Mouse (Mus musculus) hindbrain, embryonic 12.5 days (tissue): ENCODE results near the gene Mtss1l. TPM values are rescaled to one million over a fixed set of nuclear protein-coding genes. Genes with fewer than 3 reads are reported as not detected.

Experiments
- ATAC-seq: fragments of 200-750 bp; cut with Nextera tagmentation; 2 replicates; pipeline ENCODE4 v1.8.0; 2017; ENCODE audit warnings: moderate TSS enrichment; ENCODE audit not compliant: low FRiP score
- H3K27ac ChIP-seq: fragments of 300-500 bp; sonication (generic); 2 replicates; pipeline ENCODE4 v1.5.1; 2016; ENCODE audit warnings: mild to moderate bottlenecking
- H3K27me3 ChIP-seq: fragments of 300-500 bp; sonication (generic); 2 replicates; pipeline ENCODE4 v1.6.1; 2016; ENCODE audit warnings: mild to moderate bottlenecking
- H3K36me3 ChIP-seq: fragments of 300-500 bp; sonication (generic); 2 replicates; pipeline ENCODE4 v1.6.1; 2016; ENCODE audit warnings: mild to moderate bottlenecking
- H3K4me1 ChIP-seq: fragments of 300-500 bp; sonication (generic); 2 replicates; pipeline ENCODE4 v1.6.1; 2016
- H3K4me2 ChIP-seq: fragments of 300-500 bp; sonication (generic); replicated peaks from 2 replicates; pipeline ENCODE4 v1.6.1; 2016; ENCODE audit warnings: mild to moderate bottlenecking
- H3K4me3 ChIP-seq: fragments of 300-500 bp; sonication (generic); 2 replicates; pipeline ENCODE4 v1.5.1; 2016; ENCODE audit warnings: mild to moderate bottlenecking
- H3K9ac ChIP-seq: fragments of 300-500 bp; sonication (generic); 2 replicates; pipeline ENCODE4 v1.6.1; 2016; ENCODE audit warnings: mild to moderate bottlenecking, moderate library complexity
- H3K9me3 ChIP-seq: fragments of 300-500 bp; sonication (generic); replicated peaks from 2 replicates; pipeline ENCODE4 v1.6.1; 2016; ENCODE audit warnings: mild to moderate bottlenecking
- WGBS: fragments of 180-500 bp; shearing (Covaris S2); methylation state at CpG from one replicate; pipeline ENCODE4 v1.1.7; 2016; 5-methylcytosine and 5-hydroxymethylcytosine counted together
- polyA plus RNA-seq: library from polyadenylated mRNA; unstranded; fragments of >200 nt; fragmentation: Nextera tagmentation; extraction: Ambion mirVana; gene quantifications from 2 replicates; pipeline ENCODE4 v1.2.1, GENCODE M21; 2016

The Mtss1l gene
- polyA plus RNA-seq, 1 experiment from 2014 or later: 23.3 TPM

DNA sequence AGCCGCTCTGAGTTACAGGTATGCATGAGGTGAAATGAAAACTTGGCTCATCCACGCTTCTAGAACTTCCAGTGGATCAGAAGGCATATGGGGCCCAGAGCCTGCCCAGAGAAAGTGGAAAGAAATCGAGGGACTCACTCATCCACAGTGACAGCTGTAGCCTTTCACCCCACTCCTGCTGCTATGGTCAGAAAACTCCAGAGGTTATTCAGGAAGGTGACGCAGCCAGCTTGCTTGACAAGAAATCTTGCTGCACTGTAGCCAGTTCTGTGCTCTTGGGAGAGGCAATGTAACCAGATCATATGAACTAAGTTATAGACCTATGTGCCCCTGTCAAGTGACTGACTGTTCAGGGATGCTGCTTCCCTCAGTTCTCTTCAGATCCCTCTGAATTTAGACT, 25.2 kb upstream of the Mtss1l start:
- H3K9me3 ChIP-seq: no peaks in the 10 kb centered on the region
- no peak overlapping the region for H3K27ac ChIP-seq
- WGBS: 91% methylated on average over 4 of the region's 4 CpGs
- no peaks in the 10 kb centered on the region for H3K27me3 ChIP-seq
- no peak overlapping the region for H3K4me2 ChIP-seq
- ATAC-seq: no peak
- no peak overlapping the region for H3K4me3 ChIP-seq
- H3K9ac ChIP-seq: no peak overlapping the region
- H3K36me3 ChIP-seq: no peaks in the 10 kb centered on the region; the same call in 1 of the 2 replicates
- H3K4me1 ChIP-seq: peaks cover 13% of the 10 kb centered on the region; the same call in 1 of the 2 replicates

DNA sequence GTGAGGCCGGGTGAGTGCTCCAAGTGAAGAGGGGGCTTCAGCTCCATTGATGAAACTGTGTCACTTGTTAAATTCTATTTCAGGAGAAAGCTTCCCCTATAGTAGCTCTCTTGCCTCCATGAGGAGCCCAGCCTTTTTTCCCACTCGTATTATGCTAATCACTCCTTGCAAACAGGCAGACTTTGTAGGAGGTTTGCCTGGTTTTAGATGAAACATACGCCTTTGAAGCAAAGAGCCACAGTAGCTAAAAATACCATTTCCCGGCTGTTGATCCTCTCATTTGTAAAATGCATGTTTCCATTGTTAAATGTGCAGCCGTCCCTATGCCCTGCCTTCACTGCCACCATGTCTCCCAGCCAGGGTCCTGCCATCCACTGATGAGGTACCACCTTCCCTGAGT, 23.7 kb upstream of the Mtss1l start:
- Histone ChIP-seq H3K4me2 (no peak overlapping the region), H3K9ac (no peak overlapping the region), H3K9me3 (no peaks in the 10 kb centered on the region), H3K4me3 (no peak overlapping the region), H3K27ac (no peak overlapping the region), H3K36me3 (peaks cover 7% of the 10 kb centered on the region; the same call in 1 of the 2 replicates), H3K4me1 (peaks cover 22% of the 10 kb centered on the region), H3K27me3 (no peaks in the 10 kb centered on the region)
- 87% methylated on average over 5 of the region's 5 CpGs for WGBS
- ATAC-seq: no peak

- no peaks in the 10 kb centered on the region for H3K9me3 ChIP-seq
- ATAC-seq: no peak
- H3K4me1 ChIP-seq: peaks cover 27% of the 10 kb centered on the region
- 90% methylated on average over 1 of the region's 1 CpGs for WGBS
- no peak overlapping the region for H3K4me3 ChIP-seq
- peaks cover 7% of the 10 kb centered on the region; the same call in 1 of the 2 replicates for H3K36me3 ChIP-seq
- no peak overlapping the region for H3K9ac ChIP-seq
- H3K27me3 ChIP-seq: no peaks in the 10 kb centered on the region
- no peak overlapping the region for H3K4me2 ChIP-seq
- no peak overlapping the region for H3K27ac ChIP-seq
Observed at GRCm38 (mm10) chr8:110698098-110698497, 23.2 kb upstream of the Mtss1l start.

- Histone ChIP-seq H3K27ac (no peak overlapping the region), H3K27me3 (no peaks in the 10 kb centered on the region), H3K9me3 (no peaks in the 10 kb centered on the region), H3K9ac (no peak overlapping the region), H3K4me3 (no peak overlapping the region), H3K4me1 (peaks cover 37% of the 10 kb centered on the region), H3K36me3 (peaks cover 7% of the 10 kb centered on the region; the same call in 1 of the 2 replicates), H3K4me2 (no peak overlapping the region)
- 90% methylated on average over 7 of the region's 7 CpGs for WGBS
- ATAC-seq: no peak
Observed at GRCm38 (mm10) chr8:110699501-110699900, 21.8 kb upstream of the Mtss1l start.

- 95% methylated on average over 2 of the region's 2 CpGs for WGBS
- Histone ChIP-seq H3K9ac (no peak overlapping the region), H3K9me3 (no peaks in the 10 kb centered on the region), H3K4me2 (no peak overlapping the region), H3K27me3 (no peaks in the 10 kb centered on the region), H3K4me1 (peaks cover 33% of the 10 kb centered on the region), H3K36me3 (peaks cover 7% of the 10 kb centered on the region; the same call in 1 of the 2 replicates), H3K4me3 (no peak overlapping the region), H3K27ac (no peak overlapping the region)
- ATAC-seq: no peak
Observed at GRCm38 (mm10) chr8:110700561-110700960, 20.7 kb upstream of the Mtss1l start.

GRCm38 (mm10) chr8:110702636-110703459, 18.4 kb upstream of the Mtss1l start:
- Histone ChIP-seq H3K4me3 (no peak overlapping the region), H3K4me2 (no peak overlapping the region), H3K4me1 (peaks cover 30% of the 10 kb centered on the region), H3K9me3 (no peaks in the 10 kb centered on the region), H3K36me3 (peaks cover 7% of the 10 kb centered on the region; the same call in 1 of the 2 replicates), H3K9ac (no peak overlapping the region), H3K27me3 (no peaks in the 10 kb centered on the region), H3K27ac (peak overlapping the region; percentile 52; the same call in 1 of the 2 replicates)
- no peak for ATAC-seq
- WGBS: 40% methylated on average over 9 of the region's 9 CpGs

- H3K4me1 ChIP-seq: peaks cover 30% of the 10 kb centered on the region
- ATAC-seq: no peak
- H3K4me2 ChIP-seq: no peak overlapping the region
- no peak overlapping the region for H3K4me3 ChIP-seq
- H3K9ac ChIP-seq: no peak overlapping the region
- H3K27me3 ChIP-seq: no peaks in the 10 kb centered on the region
- WGBS: 71% methylated on average over 9 of the region's 9 CpGs
- H3K9me3 ChIP-seq: no peaks in the 10 kb centered on the region
- peaks cover 7% of the 10 kb centered on the region; the same call in 1 of the 2 replicates for H3K36me3 ChIP-seq
- H3K27ac ChIP-seq: peak overlapping the region; percentile 52; the same call in 1 of the 2 replicates
Observed at GRCm38 (mm10) chr8:110703460-110704061, 17.7 kb upstream of the Mtss1l start.

GRCm38 (mm10) chr8:110704103-110704502, 17.2 kb upstream of the Mtss1l start:
- H3K27me3 ChIP-seq: no peaks in the 10 kb centered on the region
- 0 out of 2 replicates have a peak overlapping the region, but pooled peaks have one; percentile 6 for H3K9ac ChIP-seq
- H3K4me1 ChIP-seq: peaks cover 35% of the 10 kb centered on the region
- peaks cover 7% of the 10 kb centered on the region; the same call in 1 of the 2 replicates for H3K36me3 ChIP-seq
- 76% methylated on average over 3 of the region's 3 CpGs for WGBS
- ATAC-seq: no peak
- H3K27ac ChIP-seq: no peak overlapping the region
- no peak overlapping the region for H3K4me2 ChIP-seq
- H3K4me3 ChIP-seq: no peak overlapping the region
- no peaks in the 10 kb centered on the region for H3K9me3 ChIP-seq

DNA sequence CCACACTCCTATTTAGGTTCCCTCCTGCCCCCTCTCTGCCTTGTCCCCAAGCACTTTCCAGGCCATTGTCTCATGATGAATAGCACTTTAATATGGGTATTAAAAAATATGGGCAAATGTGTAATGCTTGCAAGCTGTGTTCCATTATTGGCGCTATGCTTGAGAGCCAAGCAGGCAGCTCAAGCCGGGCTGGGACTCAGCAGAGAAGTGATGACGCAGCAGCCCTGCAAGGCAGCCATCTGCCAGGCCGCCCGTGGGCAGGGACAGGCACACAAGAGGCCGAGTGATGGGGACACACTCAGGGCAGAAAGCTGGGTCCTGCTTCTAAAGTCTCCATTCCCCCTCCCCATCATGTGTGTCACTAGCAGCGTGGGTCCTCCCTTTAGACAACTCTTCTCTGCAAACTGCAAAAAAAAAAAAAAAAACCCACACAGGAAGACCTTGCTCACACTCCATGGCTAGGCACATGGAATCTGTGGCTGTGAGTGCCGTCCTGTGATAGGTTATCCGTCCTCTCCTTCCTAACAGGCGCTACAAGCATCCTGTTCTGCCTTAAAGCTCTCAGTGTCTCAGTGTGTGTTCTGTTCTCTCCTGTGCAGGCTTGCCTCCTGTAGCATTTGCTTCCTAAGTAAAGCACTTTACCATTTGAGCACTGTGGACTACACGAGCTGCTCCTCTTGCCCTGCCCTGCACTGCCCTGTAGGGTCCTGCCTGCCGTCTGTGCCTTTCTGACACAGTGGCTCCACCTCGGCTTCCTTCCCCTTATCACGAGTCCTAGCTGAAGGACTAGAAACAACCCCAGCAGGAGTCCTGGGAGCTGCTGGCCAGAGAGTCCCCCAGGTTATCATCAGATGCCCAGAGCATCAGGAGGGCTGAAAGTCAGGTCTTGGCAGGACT, 15.6 kb upstream of the Mtss1l start:
- ATAC-seq: no peak
- Histone ChIP-seq H3K4me1 (peaks cover 40% of the 10 kb centered on the region), H3K9ac (no peak overlapping the region), H3K27ac (peak overlapping the region; percentile 46), H3K4me3 (no peak overlapping the region), H3K27me3 (no peaks in the 10 kb centered on the region), H3K4me2 (no peak overlapping the region), H3K36me3 (peaks cover 12% of the 10 kb centered on the region), H3K9me3 (no peaks in the 10 kb centered on the region)
- WGBS: 67% methylated on average over 14 of the region's 14 CpGs

DNA sequence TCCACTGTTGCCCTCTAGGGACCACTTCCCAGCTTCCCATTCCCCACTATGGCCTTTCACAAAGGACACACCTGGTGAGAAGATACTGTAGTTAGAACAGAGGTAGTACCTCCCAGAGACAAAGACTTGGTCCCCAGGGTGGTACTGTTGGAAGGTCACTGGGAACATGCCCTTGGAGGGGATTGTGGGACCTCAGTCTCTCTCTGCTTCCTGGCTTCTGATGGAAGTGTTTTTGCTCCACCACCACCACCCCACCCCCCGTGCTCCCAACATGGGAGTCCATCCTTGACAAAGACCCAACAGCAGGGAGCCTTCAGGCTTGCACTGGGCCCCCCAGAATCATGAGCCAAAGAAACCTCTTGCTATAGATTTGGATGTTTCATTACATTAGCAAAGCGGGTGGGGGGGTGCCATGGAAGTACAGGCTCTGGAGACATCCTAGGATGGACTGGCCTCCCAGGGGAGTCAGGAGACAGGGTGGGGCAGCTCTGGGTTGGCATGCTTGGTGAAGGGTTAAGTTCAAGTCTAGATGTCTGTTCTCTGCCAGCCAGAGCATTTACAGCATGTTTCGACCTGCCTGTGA, 14.9 kb upstream of the Mtss1l start:
- peaks cover 47% of the 10 kb centered on the region for H3K4me1 ChIP-seq
- no peak overlapping the region for H3K4me3 ChIP-seq
- no peaks in the 10 kb centered on the region for H3K27me3 ChIP-seq
- no peaks in the 10 kb centered on the region for H3K9me3 ChIP-seq
- WGBS: 88% methylated on average over 3 of the region's 3 CpGs
- no peak overlapping the region for H3K4me2 ChIP-seq
- no peak overlapping the region for H3K27ac ChIP-seq
- no peak for ATAC-seq
- H3K9ac ChIP-seq: no peak overlapping the region
- H3K36me3 ChIP-seq: peaks cover 19% of the 10 kb centered on the region

GRCm38 (mm10) chr8:110708429-110708828, 12.8 kb upstream of the Mtss1l start:
- no peak overlapping the region for H3K4me2 ChIP-seq
- WGBS: 79% methylated on average over 11 of the region's 11 CpGs
- no peaks in the 10 kb centered on the region for H3K27me3 ChIP-seq
- peak overlapping the region; percentile 4; the same call in 1 of the 2 replicates for H3K27ac ChIP-seq
- 0 out of 2 replicates have a peak overlapping the region, but pooled peaks have one; percentile 4 for H3K9ac ChIP-seq
- peaks cover 32% of the 10 kb centered on the region for H3K36me3 ChIP-seq
- no peaks in the 10 kb centered on the region for H3K9me3 ChIP-seq
- peaks cover 29% of the 10 kb centered on the region for H3K4me1 ChIP-seq
- no peak for ATAC-seq
- no peak overlapping the region for H3K4me3 ChIP-seq
